Mouse (Mus musculus) kidney, embryonic 15.5 days (tissue): ENCODE results near the gene Zfp329. TPM values are rescaled to one million over a fixed set of nuclear protein-coding genes. Genes with fewer than 3 reads are reported as not detected.
A peak's percentile ranks its signal among the peaks of the same experiment; 100 is the strongest.

Experiments
- ATAC-seq: fragments of 200-750 bp; cut with Nextera tagmentation; replicated peaks from 2 replicates; pipeline ENCODE4 v1.8.0; 2017; ENCODE audit warnings: moderate TSS enrichment; ENCODE audit not compliant: low FRiP score
- H3K27ac ChIP-seq: fragments of 300-500 bp; sonication (generic); 2 replicates; pipeline ENCODE4 v1.5.1; 2015; ENCODE audit warnings: mild to moderate bottlenecking, inconsistent platforms
- H3K27me3 ChIP-seq: fragments of 300-500 bp; sonication (generic); 2 replicates; pipeline ENCODE4 v1.6.1; 2015; ENCODE audit warnings: inconsistent platforms
- H3K36me3 ChIP-seq: fragments of 300-500 bp; sonication (generic); 2 replicates; pipeline ENCODE4 v1.6.1; 2015; ENCODE audit warnings: inconsistent platforms
- H3K4me1 ChIP-seq: fragments of 300-500 bp; sonication (generic); 2 replicates; pipeline ENCODE4 v1.6.1; 2015; ENCODE audit warnings: inconsistent platforms
- H3K4me2 ChIP-seq: fragments of 300-500 bp; sonication (generic); 2 replicates; pipeline ENCODE4 v1.6.1; 2015; ENCODE audit warnings: moderate library complexity, mild to moderate bottlenecking, inconsistent platforms
- H3K4me3 ChIP-seq: fragments of 300-500 bp; sonication (generic); replicated peaks from 2 replicates; pipeline ENCODE4 v1.5.1; 2015; ENCODE audit warnings: mild to moderate bottlenecking, inconsistent platforms
- H3K9ac ChIP-seq: fragments of 300-500 bp; sonication (generic); 2 replicates; pipeline ENCODE4 v1.6.1; 2015; ENCODE audit warnings: mild to moderate bottlenecking, inconsistent platforms
- H3K9me3 ChIP-seq: fragments of 300-500 bp; sonication (generic); replicated peaks from 2 replicates; pipeline ENCODE4 v1.6.1; 2016; ENCODE audit warnings: inconsistent platforms
- WGBS: fragments of 180-500 bp; shearing (Covaris S2); methylation state at CpG from one replicate; pipeline ENCODE4 v1.1.7; 2015; ENCODE audit warnings: mixed read lengths; 5-methylcytosine and 5-hydroxymethylcytosine counted together
- polyA plus RNA-seq: library from polyadenylated mRNA; unstranded; fragments of >200 nt; fragmentation: Nextera tagmentation; extraction: Ambion mirVana; gene quantifications from 2 replicates; pipeline ENCODE4 v1.2.1, GENCODE M21; 2015

Zfp329 gene
- polyA plus RNA-seq, 1 experiment from 2014 or later, result 15.8 TPM

GRCm38 (mm10) chr7:12787333-12787732 lies 31.3 kb downstream of the Zfp329 start:
- Histone ChIP-seq H3K27me3 (0 out of 2 replicates have a peak, but pooled peaks cover 2% of the 10 kb centered on the region), H3K4me2 (no peak overlapping the region), H3K4me1 (no peaks in the 10 kb centered on the region), H3K36me3 (no peaks in the 10 kb centered on the region), H3K4me3 (no peak overlapping the region), H3K27ac (no peak overlapping the region), H3K9me3 (no peaks in the 10 kb centered on the region), H3K9ac (no peak overlapping the region)
- 82% methylated on average over 6 of the region's 6 CpGs for WGBS
- no peak for ATAC-seq

DNA sequence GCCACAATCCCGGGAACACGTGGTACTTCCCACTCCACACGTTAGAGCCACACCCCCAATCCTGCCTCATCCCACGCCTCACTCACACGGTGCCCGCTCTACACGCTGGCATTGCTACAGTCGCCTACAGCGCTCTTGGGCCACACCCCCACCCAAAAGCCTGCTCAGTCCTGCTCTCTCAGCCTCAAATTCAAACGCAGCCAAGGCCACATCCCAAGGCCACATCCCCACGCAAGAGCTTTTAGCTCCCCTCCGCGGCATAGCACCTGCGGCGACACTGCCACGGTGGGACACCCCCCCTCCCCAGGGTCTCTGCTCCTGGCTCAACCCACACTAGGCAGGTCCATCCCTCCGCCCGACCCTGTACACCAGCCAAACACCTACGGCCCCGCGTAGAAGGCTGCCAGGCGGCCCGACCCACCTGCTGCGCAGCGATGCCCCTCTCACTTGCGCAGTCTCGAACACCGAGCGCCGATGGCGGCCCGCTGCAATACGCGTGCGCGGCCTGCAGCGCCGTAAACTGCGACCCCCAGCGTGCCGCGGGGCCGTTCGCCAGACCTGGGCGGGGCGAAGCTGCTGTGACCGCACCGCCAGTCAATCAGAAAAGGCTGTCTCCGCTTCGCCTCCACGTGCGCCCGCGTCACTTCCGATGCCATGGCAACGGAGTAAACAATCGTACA lies 38.4 kb downstream of the Zfp329 start:
- Histone ChIP-seq H3K9ac (peak overlapping the region; percentile 72), H3K4me2 (peak overlapping the region; percentile 98), H3K9me3 (no peaks in the 10 kb centered on the region), H3K4me3 (peak overlapping the region; percentile 73), H3K27me3 (no peaks in the 10 kb centered on the region), H3K36me3 (peaks cover 2% of the 10 kb centered on the region), H3K4me1 (peaks cover 14% of the 10 kb centered on the region), H3K27ac (0 out of 2 replicates have a peak overlapping the region, but pooled peaks have one; percentile 48)
- ATAC-seq, result peak; percentile 97
- WGBS, result under 1% methylated on average over 57 of the region's 57 CpGs

GRCm38 (mm10) chr7:12779782-12780150 lies 38.9 kb downstream of the Zfp329 start:
- H3K27ac ChIP-seq, result no peak overlapping the region
- H3K27me3 ChIP-seq, result no peaks in the 10 kb centered on the region
- peak overlapping the region; percentile 98 for H3K4me2 ChIP-seq
- ATAC-seq, result no peak; the same call in none of the 2 replicates
- peaks cover 14% of the 10 kb centered on the region for H3K4me1 ChIP-seq
- H3K9me3 ChIP-seq, result no peaks in the 10 kb centered on the region
- WGBS, result 17% methylated on average over 10 of the region's 10 CpGs
- peaks cover 7% of the 10 kb centered on the region for H3K36me3 ChIP-seq
- peak overlapping the region; percentile 72 for H3K9ac ChIP-seq
- H3K4me3 ChIP-seq, result peak overlapping the region; percentile 73

GRCm38 (mm10) chr7:12779141-12779540 lies 39.5 kb downstream of the Zfp329 start:
- Histone ChIP-seq H3K27ac (no peak overlapping the region), H3K4me1 (peaks cover 14% of the 10 kb centered on the region), H3K36me3 (peaks cover 14% of the 10 kb centered on the region), H3K9ac (no peak overlapping the region), H3K4me3 (peak overlapping the region; percentile 73; the same call in 1 of the 2 replicates), H3K4me2 (peak overlapping the region; percentile 98), H3K27me3 (no peaks in the 10 kb centered on the region), H3K9me3 (no peaks in the 10 kb centered on the region)
- no peak for ATAC-seq
- 85% methylated on average over 5 of the region's 5 CpGs for WGBS

DNA sequence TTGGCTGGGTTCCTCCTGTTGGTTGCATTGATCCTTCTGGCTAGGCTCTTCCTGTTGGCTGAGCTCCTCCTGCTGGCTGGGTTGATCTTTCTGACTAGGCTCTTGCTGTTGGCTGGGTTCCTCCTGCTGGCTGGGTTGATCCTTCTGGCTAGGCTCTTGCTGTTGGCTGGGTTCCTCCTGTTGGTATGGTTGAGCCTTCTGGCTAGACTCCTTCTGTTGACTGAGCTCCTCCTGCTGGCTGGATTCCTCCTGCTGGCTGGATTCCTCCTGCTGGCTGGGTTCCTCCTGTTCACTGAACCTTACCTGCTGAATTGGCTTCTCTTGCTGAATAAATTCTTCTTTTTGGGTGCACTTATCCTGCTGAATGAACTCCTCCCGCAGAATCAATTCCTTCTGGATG lies 44.1 kb downstream of the Zfp329 start:
- WGBS, result 93% methylated on average over 1 of the region's 1 CpGs
- Histone ChIP-seq H3K9ac (no peak overlapping the region), H3K4me3 (no peak overlapping the region)

GRCm38 (mm10) chr7:12774111-12774510 lies 44.5 kb downstream of the Zfp329 start:
- no peak overlapping the region for H3K27ac ChIP-seq
- no peak overlapping the region for H3K4me2 ChIP-seq
- H3K4me1 ChIP-seq, result no peaks in the 10 kb centered on the region
- ATAC-seq, result no peak
- 93% methylated on average over 9 of the region's 9 CpGs for WGBS
- H3K27me3 ChIP-seq, result no peaks in the 10 kb centered on the region
- H3K9me3 ChIP-seq, result no peaks in the 10 kb centered on the region
- H3K4me3 ChIP-seq, result no peak overlapping the region
- H3K36me3 ChIP-seq, result peaks cover 51% of the 10 kb centered on the region
- no peak overlapping the region for H3K9ac ChIP-seq

More for the DNA sequence above, 44.1 kb downstream of the Zfp329 start:
- no peak for ATAC-seq
- Histone ChIP-seq H3K4me2 (no peak overlapping the region), H3K9me3 (no peaks in the 10 kb centered on the region), H3K4me1 (peaks cover 5% of the 10 kb centered on the region; the same call in 1 of the 2 replicates), H3K27ac (no peak overlapping the region), H3K36me3 (peaks cover 51% of the 10 kb centered on the region), H3K27me3 (no peaks in the 10 kb centered on the region)

Other genes with a start within 250 kb of the Zfp329 start
- gene Vmn2r53, start 210.1 kb downstream of the Zfp329 start, polyA plus RNA-seq, result 0.01 TPM in 1 of 2 replicates, not detected in the other
- gene Vmn2r54, start 178.5 kb downstream of the Zfp329 start, polyA plus RNA-seq, result not detected in 2 replicates
- gene Vmn2r55, start 133.9 kb downstream of the Zfp329 start, polyA plus RNA-seq, result not detected in 2 replicates
- not detected in 2 replicates for gene Vmn2r56, start 83.9 kb downstream of the Zfp329 start, polyA plus RNA-seq
- 7.9 and 8.9 TPM in 2 replicates for gene Zscan18, start 15.2 kb downstream of the Zfp329 start, polyA plus RNA-seq
- 32.3 and 34.0 TPM in 2 replicates for gene Zfp110, start 15.9 kb upstream of the Zfp329 start, polyA plus RNA-seq
- 3.7 and 3.8 TPM in 2 replicates for gene Zfp128, start 62.3 kb upstream of the Zfp329 start, polyA plus RNA-seq
- gene Zscan22, start 79.0 kb upstream of the Zfp329 start, polyA plus RNA-seq, result 19.3 and 19.9 TPM in 2 replicates
- 1,034 and 1,085 TPM in 2 replicates for gene Rps5, start 103.4 kb upstream of the Zfp329 start, polyA plus RNA-seq
- 0.45 and 0.77 TPM in 2 replicates for gene Rnf225, start 108.6 kb upstream of the Zfp329 start, polyA plus RNA-seq
- 9.8 and 11.4 TPM in 2 replicates for gene Zfp324, start 147.0 kb upstream of the Zfp329 start, polyA plus RNA-seq
- gene Zfp446, start 159.0 kb upstream of the Zfp329 start, polyA plus RNA-seq, result 11.2 and 13.3 TPM in 2 replicates
- gene Slc27a5, start 179.3 kb upstream of the Zfp329 start, polyA plus RNA-seq, result 0.15 and 0.44 TPM in 2 replicates
- gene Trim28, start 180.3 kb upstream of the Zfp329 start, polyA plus RNA-seq, result 283 and 298 TPM in 2 replicates
- 22.1 and 24.8 TPM in 2 replicates for gene Zbtb45, start 191.2 kb upstream of the Zfp329 start, polyA plus RNA-seq
- 144 and 146 TPM in 2 replicates for gene Chmp2a, start 215.9 kb upstream of the Zfp329 start, polyA plus RNA-seq
- 113 and 114 TPM in 2 replicates for gene Ube2m, start 219.4 kb upstream of the Zfp329 start, polyA plus RNA-seq
- gene Mzf1, start 235.9 kb upstream of the Zfp329 start, polyA plus RNA-seq, result 2.8 and 4.3 TPM in 2 replicates